Mouse (Mus musculus) urinary bladder, postnatal 4 days (tissue): ENCODE results near the gene Rgr.
"Not testable (repeated sequence)": the region's sequence is repeated elsewhere in the genome, so short reads cannot be mapped to it uniquely, and the experiment has no call there.

ENCODE experiments used
- DNase-seq, 2 experiments: peaks; one replicate each; pipeline ENCODE4 v3.0.0; 2021 to 2022; ENCODE audit warnings: low spot score in 2 of 2

Gene Rgr

DNA sequence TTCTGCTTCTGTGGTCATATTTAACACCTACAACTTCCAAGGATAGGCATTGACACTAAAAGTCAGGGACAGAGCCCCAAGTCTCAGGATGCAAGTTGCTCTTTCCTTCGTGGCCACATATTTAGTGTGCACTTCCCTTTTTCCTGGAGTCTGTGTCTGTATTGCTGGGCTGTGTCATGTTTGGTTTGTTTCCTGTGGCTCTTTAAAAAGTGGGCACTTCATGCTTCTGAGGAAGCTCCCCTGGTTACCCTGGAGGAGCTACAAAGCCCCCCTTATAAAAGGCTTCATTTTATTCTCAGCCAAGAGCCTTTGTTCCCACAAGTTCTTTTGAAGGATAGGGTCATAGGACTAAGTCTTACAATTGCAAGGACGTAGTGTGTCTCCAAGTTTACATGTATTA is 45.9 kb downstream of the Rgr start:
- DNase-seq, result no peak

- DNase-seq, result not testable (repeated sequence)
These were observed 48.0 kb downstream of the Rgr start for GRCm38 (mm10) chr14:37000780-37001179.

GRCm38 (mm10) chr14:36989784-36990183 is 59.0 kb downstream of the Rgr start:
- DNase-seq, result no peak

GRCm38 (mm10) chr14:36985693-36986092 is 63.1 kb downstream of the Rgr start:
- no peak for DNase-seq
